Mouse (Mus musculus): ENCODE data around the gene Zfp870. TPM values are rescaled to one million over a fixed set of nuclear protein-coding genes. Genes with fewer than 3 reads are reported as not detected.

Zfp870 gene
- polyA plus RNA-seq, 2 experiments, result 0.79 to 1.5 TPM

- no peak overlapping the region for H3K4me2 ChIP-seq (ENCODE audit: low read depth)
- ATAC-seq (ENCODE audit: insufficient read depth) (no peak), DNase-seq (ENCODE audit: low read depth in 3 of 3, low spot score in 3 of 3) (no peak)
- H3K27me3 ChIP-seq (ENCODE audit: control insufficient read depth, insufficient read depth, low read length), result no peaks in the 10 kb centered on the region; the same call in 1 of the 2 replicates
- H3K27ac ChIP-seq, result no peak overlapping the region
- no peaks in the 10 kb centered on the region for H3K9me3 ChIP-seq (ENCODE audit: control insufficient read depth, low read length)
- H3K36me3 ChIP-seq (replicated peaks; ENCODE audit: control insufficient read depth, insufficient read depth, low read depth), result no peaks in the 10 kb centered on the region
- WGBS (ENCODE audit: insufficient replicate concordance), result 40% methylated on average over 2 of the region's 2 CpGs
- H3K4me1 ChIP-seq (replicated peaks; ENCODE audit: control insufficient read depth in 2 of 2, insufficient read depth in 2 of 2, low read length in 1 of 2), result no peaks in the 10 kb centered on the region
- H3K9ac ChIP-seq (replicated peaks), result no peak overlapping the region
- H3K4me3 ChIP-seq (ENCODE audit: insufficient read depth in 1 of 2, low read depth in 2 of 2, low read length in 2 of 2), result no peak overlapping the region
- TF ChIP-seq CTCF (IDR thresholded peaks at IDR 0.05; ENCODE audit: low read depth) (peak; percentile 45), EP300 (IDR thresholded peaks at IDR 0.05; ENCODE audit: low read depth) (no peak)
These were observed 13.0 kb upstream of the Zfp870 start for GRCm38 (mm10) chr17:32904414-32904813.

GRCm38 (mm10) chr17:32901751-32902525, 10.5 kb upstream of the Zfp870 start:
- Histone ChIP-seq H3K4me2 (ENCODE audit: low read depth) (no peak overlapping the region), H3K9me3 (ENCODE audit: control insufficient read depth, low read length) (no peaks in the 10 kb centered on the region), H3K27ac (no peak overlapping the region), H3K4me1 (replicated peaks; ENCODE audit: control insufficient read depth in 2 of 2, insufficient read depth in 2 of 2, low read length in 1 of 2) (no peaks in the 10 kb centered on the region), H3K36me3 (replicated peaks; ENCODE audit: control insufficient read depth, insufficient read depth, low read depth) (no peaks in the 10 kb centered on the region), H3K4me3 (ENCODE audit: insufficient read depth in 1 of 2, low read depth in 2 of 2, low read length in 2 of 2) (no peak overlapping the region), H3K27me3 (ENCODE audit: control insufficient read depth, insufficient read depth, low read length) (no peaks in the 10 kb centered on the region), H3K9ac (replicated peaks) (no peak overlapping the region)
- DNase-seq (ENCODE audit: low read depth in 3 of 3, low spot score in 3 of 3) (no peak), ATAC-seq (ENCODE audit: insufficient read depth) (no peak)
- no peak for TF ChIP-seq EP300 (IDR thresholded peaks at IDR 0.05; ENCODE audit: low read depth)
- TF ChIP-seq CTCF (IDR thresholded peaks at IDR 0.05; ENCODE audit: low read depth), result no peak
- WGBS (ENCODE audit: insufficient replicate concordance), result 16% methylated on average over 1 of the region's 1 CpGs

GRCm38 (mm10) chr17:32895421-32895820, 4.0 kb upstream of the Zfp870 start:
- no peak for ATAC-seq (ENCODE audit: insufficient read depth)
- TF ChIP-seq CTCF (IDR thresholded peaks at IDR 0.05; ENCODE audit: low read depth), result no peak
- TF ChIP-seq EP300 (IDR thresholded peaks at IDR 0.05; ENCODE audit: low read depth), result no peak

GRCm38 (mm10) chr17:32893901-32894300, 2.5 kb upstream of the Zfp870 start:
- TF ChIP-seq EP300 (IDR thresholded peaks at IDR 0.05; ENCODE audit: low read depth) (no peak), CTCF (IDR thresholded peaks at IDR 0.05; ENCODE audit: low read depth) (no peak)
- H3K36me3 ChIP-seq (replicated peaks; ENCODE audit: control insufficient read depth, insufficient read depth, low read depth), result no peaks in the 10 kb centered on the region
- H3K9ac ChIP-seq (replicated peaks), result no peak overlapping the region
- DNase-seq (ENCODE audit: low read depth in 3 of 3, low spot score in 3 of 3) (no peak), ATAC-seq (ENCODE audit: insufficient read depth) (no peak)
- H3K4me3 ChIP-seq (ENCODE audit: insufficient read depth in 1 of 2, low read depth in 2 of 2, low read length in 2 of 2), result no peak overlapping the region
- 53% methylated on average over 3 of the region's 3 CpGs for WGBS (ENCODE audit: insufficient replicate concordance)
- H3K27ac ChIP-seq, result no peak overlapping the region
- no peaks in the 10 kb centered on the region for H3K9me3 ChIP-seq (ENCODE audit: control insufficient read depth, low read length)
- no peak overlapping the region for H3K4me2 ChIP-seq (ENCODE audit: low read depth)
- no peaks in the 10 kb centered on the region for H3K27me3 ChIP-seq (ENCODE audit: control insufficient read depth, insufficient read depth, low read length)
- H3K4me1 ChIP-seq (replicated peaks; ENCODE audit: control insufficient read depth in 2 of 2, insufficient read depth in 2 of 2, low read length in 1 of 2), result peaks cover 0 to 9% of the 10 kb centered on the region in 2 experiments; a peak in 2 of 4 replicates

More at GRCm38 (mm10) chr17:32895421-32895820, 4.0 kb upstream of the Zfp870 start:
- Histone ChIP-seq H3K4me2 (ENCODE audit: low read depth) (no peak overlapping the region), H3K9me3 (ENCODE audit: control insufficient read depth, low read length) (no peaks in the 10 kb centered on the region), H3K9ac (replicated peaks) (no peak overlapping the region), H3K27ac (no peak overlapping the region), H3K27me3 (ENCODE audit: control insufficient read depth, insufficient read depth, low read length) (no peaks in the 10 kb centered on the region), H3K4me1 (replicated peaks; ENCODE audit: control insufficient read depth in 2 of 2, insufficient read depth in 2 of 2, low read length in 1 of 2) (peaks cover 0 to 6% of the 10 kb centered on the region in 2 experiments; a peak in 2 of 4 replicates), H3K36me3 (replicated peaks; ENCODE audit: control insufficient read depth, insufficient read depth, low read depth) (no peaks in the 10 kb centered on the region), H3K4me3 (ENCODE audit: insufficient read depth in 1 of 2, low read depth in 2 of 2, low read length in 2 of 2) (no peak overlapping the region)
- DNase-seq (ENCODE audit: low read depth in 3 of 3, low spot score in 3 of 3), result no peak
- WGBS (ENCODE audit: insufficient replicate concordance), result 77% methylated on average over 4 of the region's 4 CpGs

- 6% methylated on average over 11 of the region's 11 CpGs for whole genome bisulfite sequencing (ENCODE audit: insufficient replicate concordance)
- Histone ChIP-seq H3K9me3 (ENCODE audit: control insufficient read depth, low read length) (no peaks in the 10 kb centered on the region), H3K27ac (no peak overlapping the region), H3K27me3 (ENCODE audit: control insufficient read depth, insufficient read depth, low read length) (no peaks in the 10 kb centered on the region), H3K36me3 (replicated peaks; ENCODE audit: control insufficient read depth, insufficient read depth, low read depth) (no peaks in the 10 kb centered on the region), H3K4me1 (replicated peaks; ENCODE audit: control insufficient read depth in 2 of 2, insufficient read depth in 2 of 2, low read length in 1 of 2) (peaks cover 0 to 9% of the 10 kb centered on the region in 2 experiments; a peak in 2 of 4 replicates), H3K4me3 (ENCODE audit: insufficient read depth in 1 of 2, low read depth in 2 of 2, low read length in 2 of 2) (peak overlapping the region; percentile 68 to 79), H3K9ac (replicated peaks) (peak overlapping the region; percentile 77), H3K4me2 (ENCODE audit: low read depth) (peak overlapping the region; percentile 76)
- no peak for DNase-seq (ENCODE audit: low read depth in 3 of 3, low spot score in 3 of 3)
- TF ChIP-seq CTCF (IDR thresholded peaks at IDR 0.05; ENCODE audit: low read depth) (no peak), EP300 (IDR thresholded peaks at IDR 0.05; ENCODE audit: low read depth) (no peak)
- peak; percentile 44 for ATAC-seq (ENCODE audit: insufficient read depth)
These were observed 597 bp downstream of the Zfp870 start for GRCm38 (mm10) chr17:32890852-32891238.
